Mouse (Mus musculus) kidney, adult 2 months (tissue): ENCODE measurements around the gene Tph2. TPM values are rescaled to one million over a fixed set of nuclear protein-coding genes. Genes with fewer than 3 reads are reported as not detected.

ENCODE experiments used
- DNase-seq: peaks from one replicate; pipeline ENCODE4 v3.0.0; 2021
- H3K27ac ChIP-seq: fragments of 200-500 bp; 2 replicates; pipeline ENCODE4 v1.5.1; 2012; ENCODE audit warnings: low read depth, low read length, control low read depth, inconsistent platforms; ENCODE audit not compliant: insufficient read depth
- H3K27me3 ChIP-seq: fragments of 200-500 bp; replicated peaks from 2 replicates; pipeline ENCODE4 v1.6.1; 2012; ENCODE audit warnings: mild to moderate bottlenecking, moderate library complexity, low read length, inconsistent platforms; ENCODE audit not compliant: control insufficient read depth, insufficient read depth
- H3K36me3 ChIP-seq: fragments of 200-500 bp; 2 replicates; pipeline ENCODE4 v1.6.1; 2012; ENCODE audit warnings: mild to moderate bottlenecking, moderate library complexity, low read length, inconsistent platforms; ENCODE audit not compliant: control insufficient read depth, insufficient read depth
- H3K4me1 ChIP-seq: fragments of 200-500 bp; 2 replicates; pipeline ENCODE4 v1.6.1; 2011; ENCODE audit warnings: low read length; ENCODE audit not compliant: control insufficient read depth, insufficient read depth
- H3K4me3 ChIP-seq: fragments of 200-500 bp; 2 replicates; pipeline ENCODE4 v1.5.1; 2011; ENCODE audit warnings: mild to moderate bottlenecking, low read depth, low read length, control low read depth; ENCODE audit not compliant: insufficient read depth
- CTCF ChIP-seq: fragments of 200-500 bp; conservative IDR thresholded peaks from 2 replicates; pipeline ENCODE4 v1.5.1; 2011; ENCODE audit warnings: low read depth, mild to moderate bottlenecking, control low read depth, low read length, moderate library complexity, mixed read lengths; ENCODE audit not compliant: insufficient read depth, insufficient read length
- POLR2A ChIP-seq: fragments of 200-500 bp; IDR thresholded peaks from one replicate; pipeline ENCODE4 v1.6.1; 2011; ENCODE audit warnings: low read depth, low read length, control low read depth
- WGBS: fragments of 180-500 bp; shearing (Covaris S2); methylation state at CpG from one replicate; pipeline ENCODE4 v1.1.7; 2018; 5-methylcytosine and 5-hydroxymethylcytosine counted together
- polyA plus RNA-seq: library from polyadenylated mRNA; depleted of rRNA; stranded (reverse); fragments of >200 nt; gene quantifications from 2 replicates; pipeline ENCODE4 v1.2.3, GENCODE M21; 2012

Tph2 gene
- polyA plus RNA-seq, 1 experiment = not detected

GRCm38 (mm10) chr10:115097163-115097562, 87.7 kb downstream of the Tph2 start:
- TF ChIP-seq CTCF (peak; percentile 62), POLR2A (no peak)
- Histone ChIP-seq H3K36me3 (no peaks in the 10 kb centered on the region), H3K27me3 (no peaks in the 10 kb centered on the region), H3K27ac (no peak overlapping the region), H3K4me1 (no peaks in the 10 kb centered on the region), H3K4me3 (no peak overlapping the region)
- 6% methylated on average over 5 of the region's 5 CpGs for WGBS
- DNase-seq = peak; percentile 47

GRCm38 (mm10) chr10:115096191-115096590, 88.6 kb downstream of the Tph2 start:
- TF ChIP-seq CTCF = no peak
- no peaks in the 10 kb centered on the region for H3K4me1 ChIP-seq
- H3K27me3 ChIP-seq = no peaks in the 10 kb centered on the region
- DNase-seq = no peak
- no peak overlapping the region for H3K27ac ChIP-seq
- 65% methylated on average over 1 of the region's 1 CpGs for WGBS
- no peaks in the 10 kb centered on the region for H3K36me3 ChIP-seq
- H3K4me3 ChIP-seq = no peak overlapping the region

- H3K4me1 ChIP-seq = no peaks in the 10 kb centered on the region
- no peak overlapping the region for H3K27ac ChIP-seq
- no peak overlapping the region for H3K4me3 ChIP-seq
- TF ChIP-seq POLR2A (no peak), CTCF (no peak)
- WGBS = 64% methylated on average over 3 of the region's 3 CpGs
- H3K27me3 ChIP-seq = no peaks in the 10 kb centered on the region; the same call in 1 of the 2 replicates
- DNase-seq = no peak
- no peaks in the 10 kb centered on the region for H3K36me3 ChIP-seq
These were observed 106.6 kb downstream of the Tph2 start for GRCm38 (mm10) chr10:115078232-115078631.

- DNase-seq = no peak
- TF ChIP-seq CTCF = no peak
- TF ChIP-seq POLR2A = no peak
- 83% methylated on average over 8 of the region's 8 CpGs for WGBS
These were observed 115.5 kb downstream of the Tph2 start for GRCm38 (mm10) chr10:115069123-115069911.

DNA sequence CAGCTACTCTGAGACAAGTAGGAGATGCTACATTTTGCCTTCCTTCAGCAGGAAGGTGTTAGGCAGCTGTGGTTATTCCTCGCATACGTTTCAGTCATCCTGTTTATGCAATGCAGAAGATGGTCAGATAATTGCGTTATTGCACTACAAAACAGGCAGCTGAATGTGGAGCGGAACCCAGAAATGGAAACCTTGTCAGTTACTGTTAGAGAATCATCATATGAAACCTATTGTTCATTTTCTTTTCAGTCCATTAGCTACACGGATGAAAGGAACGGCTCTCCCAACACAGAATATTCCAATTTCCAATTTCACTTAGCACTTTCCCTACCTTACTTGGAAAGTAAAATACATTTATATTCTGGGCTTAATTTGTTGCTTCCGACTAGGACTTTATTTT, 120.9 kb downstream of the Tph2 start:
- H3K27me3 ChIP-seq = no peaks in the 10 kb centered on the region; the same call in 1 of the 2 replicates
- no peaks in the 10 kb centered on the region for H3K4me1 ChIP-seq
- no peak overlapping the region for H3K27ac ChIP-seq
- H3K4me3 ChIP-seq = no peak overlapping the region
- no peak for DNase-seq
- TF ChIP-seq POLR2A = no peak
- no peak for TF ChIP-seq CTCF
- WGBS = 89% methylated on average over 7 of the region's 7 CpGs
- H3K36me3 ChIP-seq = no peaks in the 10 kb centered on the region

More at GRCm38 (mm10) chr10:115069123-115069911, 115.5 kb downstream of the Tph2 start:
- Histone ChIP-seq H3K27me3 (no peaks in the 10 kb centered on the region; the same call in 1 of the 2 replicates), H3K4me1 (no peaks in the 10 kb centered on the region), H3K36me3 (no peaks in the 10 kb centered on the region), H3K27ac (no peak overlapping the region), H3K4me3 (no peak overlapping the region)

- Histone ChIP-seq H3K4me1 (no peaks in the 10 kb centered on the region), H3K27ac (no peak overlapping the region), H3K36me3 (no peaks in the 10 kb centered on the region), H3K27me3 (no peaks in the 10 kb centered on the region), H3K4me3 (no peak overlapping the region)
- 45% methylated on average over 2 of the region's 2 CpGs for WGBS
- TF ChIP-seq CTCF = no peak
- no peak for TF ChIP-seq POLR2A
- no peak for DNase-seq
These were observed 123.3 kb downstream of the Tph2 start for GRCm38 (mm10) chr10:115061498-115061897.

- no peaks in the 10 kb centered on the region for H3K36me3 ChIP-seq
- 59% methylated on average over 7 of the region's 7 CpGs for WGBS
- DNase-seq = no peak
- H3K27ac ChIP-seq = no peak overlapping the region
- H3K27me3 ChIP-seq = no peaks in the 10 kb centered on the region
- no peaks in the 10 kb centered on the region for H3K4me1 ChIP-seq
- H3K4me3 ChIP-seq = no peak overlapping the region
- TF ChIP-seq CTCF (no peak), POLR2A (no peak)
These were observed 124.1 kb downstream of the Tph2 start for GRCm38 (mm10) chr10:115060759-115061158.
